Comparison of ENCODE assay signal across 26 mouse cellular contexts in the genomic region with DNA sequence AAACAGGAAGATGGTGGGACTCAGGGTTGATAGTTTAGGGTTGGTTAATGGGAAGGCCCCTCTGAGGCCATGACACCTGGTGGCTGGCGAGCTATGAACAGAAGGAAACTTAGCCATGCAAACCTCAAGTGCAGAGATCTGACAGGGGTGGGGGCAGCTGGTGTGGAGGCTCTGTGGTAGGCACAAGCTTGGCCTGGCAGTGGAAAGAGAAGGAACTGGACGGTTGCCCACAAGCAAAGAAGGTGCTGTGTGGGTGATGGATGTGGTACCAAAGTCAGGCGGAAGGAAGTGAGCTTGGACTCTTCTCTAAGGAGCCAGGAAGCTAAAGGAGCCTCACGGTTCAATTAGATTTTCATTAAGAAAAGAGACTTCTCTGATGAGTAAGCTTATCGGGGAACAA.
DNase-seq lines count a peak whose midpoint lies in the region; ATAC-seq lines count a peak whose summit lies in the region.
"Had no signal": no experiment of that assay in that cellular context is flagged by ENCODE, and none has a peak within 500 bp of the region (broad histone marks: within the 10 kb centered on the region; RNA-seq: fewer than 3 reads in every experiment).

No protein-coding gene starts in this region.

- WGBS in heart, embryonic 15.5 days: 81% methylated on average over 5 of the region's 5 CpGs
- WGBS in neural tube, embryonic 13.5 days: 85% methylated on average over 5 of the region's 5 CpGs
- 72% methylated on average over 5 of the region's 5 CpGs for WGBS in neural tube, embryonic 15.5 days

- no peaks in the 10 kb centered on the region for H3K27me3 ChIP-seq in heart, embryonic 15.5 days
- no peaks in the 10 kb centered on the region for H3K27me3 ChIP-seq in neural tube, embryonic 13.5 days
- no peaks in the 10 kb centered on the region for H3K27me3 ChIP-seq in neural tube, embryonic 15.5 days (replicated peaks)
- H3K27me3 ChIP-seq: embryonic facial prominence, embryonic 12.5 days; embryonic facial prominence, embryonic 15.5 days had no signal

- no peak overlapping the region for H3K9ac ChIP-seq in heart, embryonic 15.5 days
- H3K9ac ChIP-seq in neural tube, embryonic 13.5 days: no peak overlapping the region
- H3K9ac ChIP-seq in neural tube, embryonic 15.5 days (replicated peaks): no peak overlapping the region
- H3K9ac ChIP-seq: embryonic facial prominence, embryonic 12.5 days; embryonic facial prominence, embryonic 15.5 days; forebrain, postnatal 0 days; hindbrain, embryonic 14.5 days had no signal

- H3K9me3 ChIP-seq in heart, embryonic 15.5 days (replicated peaks): no peaks in the 10 kb centered on the region
- no peaks in the 10 kb centered on the region for H3K9me3 ChIP-seq in neural tube, embryonic 13.5 days
- H3K9me3 ChIP-seq in neural tube, embryonic 15.5 days (replicated peaks): no peaks in the 10 kb centered on the region
- H3K9me3 ChIP-seq: embryonic facial prominence, embryonic 12.5 days; embryonic facial prominence, embryonic 15.5 days had no signal

- ATAC-seq in heart, embryonic 15.5 days (replicated peaks; ENCODE audit: insufficient number of reproducible peaks, insufficient read depth, low FRiP score, low read depth): 0 out of 2 replicates have a peak, but pooled peaks have one; percentile 14
- no peak for ATAC-seq in neural tube, embryonic 13.5 days (ENCODE audit: low read depth)
- ATAC-seq in neural tube, embryonic 15.5 days (ENCODE audit: low FRiP score): no peak
- ATAC-seq: activated CD4-positive, CD25-positive, alpha-beta regulatory T cell, adult 4 months; forebrain, embryonic 14.5 days; forebrain, postnatal 0 days; hindbrain, postnatal 0 days; inflammation-experienced regulatory T-cells, adult 6 months had no signal

- no peak overlapping the region for H3K4me2 ChIP-seq in heart, embryonic 15.5 days
- H3K4me2 ChIP-seq in neural tube, embryonic 13.5 days: no peak overlapping the region
- no peak overlapping the region for H3K4me2 ChIP-seq in neural tube, embryonic 15.5 days
- H3K4me2 ChIP-seq: embryonic facial prominence, embryonic 12.5 days; embryonic facial prominence, embryonic 15.5 days; heart, embryonic 11.5 days; hindbrain, embryonic 14.5 days had no signal

- H3K4me1 ChIP-seq in heart, embryonic 15.5 days (replicated peaks): 0 out of 2 replicates have a peak, but pooled peaks cover 5% of the 10 kb centered on the region
- peaks cover 33% of the 10 kb centered on the region for H3K4me1 ChIP-seq in neural tube, embryonic 13.5 days (replicated peaks)
- peaks cover 27% of the 10 kb centered on the region for H3K4me1 ChIP-seq in neural tube, embryonic 15.5 days

- H3K36me3 ChIP-seq in heart, embryonic 15.5 days: peaks cover 14% of the 10 kb centered on the region; the same call in 1 of the 2 replicates
- peaks cover 15% of the 10 kb centered on the region; the same call in 1 of the 2 replicates for H3K36me3 ChIP-seq in neural tube, embryonic 13.5 days
- H3K36me3 ChIP-seq in neural tube, embryonic 15.5 days: no peaks in the 10 kb centered on the region
- H3K36me3 ChIP-seq: embryonic facial prominence, embryonic 12.5 days; embryonic facial prominence, embryonic 15.5 days had no signal

- peak; percentile 72 to 73 for DNase-seq in cerebellum, postnatal 10 days
- no peak for DNase-seq in cerebellum, postnatal 4 days (ENCODE audit: low spot score in 2 of 2)
- DNase-seq in heart, adult 11 months: no peak
- peak; percentile 44 to 62 for DNase-seq in left cerebral cortex, adult 18-20 months (ENCODE audit: low spot score in 2 of 2)
- no peak for DNase-seq in left cerebral cortex, postnatal 14 days (ENCODE audit: low spot score in 2 of 2)
- DNase-seq: adrenal gland, adult 8-10 months; adrenal gland, postnatal 25 days; cerebellum, adult 11 months; cerebellum, adult 9-11 months; forebrain, postnatal 0 days; gastrocnemius, postnatal 10 days; gastrocnemius, postnatal 36 days; heart, postnatal 10 days; heart, postnatal 36 days had no signal

- H3K27ac ChIP-seq in heart, embryonic 15.5 days: no peak overlapping the region
- 0 out of 2 replicates have a peak overlapping the region, but pooled peaks have one; percentile 23 for H3K27ac ChIP-seq in neural tube, embryonic 13.5 days (replicated peaks)
- H3K27ac ChIP-seq in neural tube, embryonic 15.5 days (replicated peaks): no peak overlapping the region
- H3K27ac ChIP-seq: embryonic facial prominence, embryonic 12.5 days; embryonic facial prominence, embryonic 15.5 days; hindbrain, embryonic 10.5 days; hindbrain, embryonic 14.5 days; hindbrain, postnatal 0 days had no signal

- intact Hi-C loops in left cerebral cortex, postnatal 14 days (cut with DNase I): no loop called here

- no peak overlapping the region for H3K4me3 ChIP-seq in heart, embryonic 15.5 days
- H3K4me3 ChIP-seq in neural tube, embryonic 13.5 days: no peak overlapping the region
- H3K4me3 ChIP-seq in neural tube, embryonic 15.5 days (replicated peaks): no peak overlapping the region
- H3K4me3 ChIP-seq: embryonic facial prominence, embryonic 12.5 days; embryonic facial prominence, embryonic 15.5 days; hindbrain, embryonic 10.5 days had no signal

Comparison
In these comparisons a context has a peak if more than half of its experiments do, and no peak if none do; other contexts are left out.
1. DNase-seq: peak in cerebellum, postnatal 10 days (2 of 2) and left cerebral cortex, adult 18-20 months (2 of 2); none in cerebellum, postnatal 4 days (0 of 2), heart, adult 11 months (single experiment) and left cerebral cortex, postnatal 14 days (0 of 2).